Mouse (Mus musculus) heart, adult 2 months (tissue): ENCODE results near the gene Aldh1l1.

Experiments
- CTCF ChIP-seq: fragments of 200-600 bp; IDR thresholded peaks from 2 replicates; pipeline ENCODE4 v1.8.1; 2022; ENCODE audit warnings: antibody characterized with exemption, mild to moderate bottlenecking, moderate library complexity
- EP300 ChIP-seq: fragments of 200-500 bp; IDR thresholded peaks from 2 replicates; pipeline ENCODE4 v1.6.1; 2011; ENCODE audit warnings: low read depth, low read length, control low read depth; ENCODE audit not compliant: insufficient read depth
- POLR2A ChIP-seq: fragments of 200-500 bp; IDR thresholded peaks from 2 replicates; pipeline ENCODE4 v1.6.1; 2011; ENCODE audit warnings: mild to moderate bottlenecking, low read depth, low read length, control low read depth; ENCODE audit not compliant: insufficient read depth

DNA sequence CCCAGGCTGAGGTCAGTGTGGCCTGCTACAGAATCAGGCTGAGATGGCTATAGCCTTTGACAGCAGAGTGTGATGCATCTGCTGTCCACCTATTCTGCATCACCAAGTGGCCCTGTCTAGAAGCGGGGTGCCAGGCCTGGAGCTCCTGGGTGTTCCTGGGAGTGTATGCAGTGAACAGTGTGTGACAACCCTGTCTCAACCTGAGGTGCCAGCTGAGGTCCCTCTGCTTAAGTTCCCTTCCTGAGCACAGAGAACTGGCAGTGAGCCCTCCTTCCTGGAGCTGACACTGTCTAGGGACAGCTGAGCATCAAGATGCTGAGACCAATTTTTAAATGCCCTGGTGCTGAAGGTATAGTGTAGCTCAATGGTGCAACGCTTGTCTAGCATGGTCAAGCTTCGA is 13.5 kb upstream of the Aldh1l1 start:
- TF ChIP-seq CTCF = no peak
- no peak for TF ChIP-seq POLR2A
- no peak for TF ChIP-seq EP300
